Mouse (Mus musculus) gastrocnemius, postnatal 36 days (tissue): ENCODE data around the gene Tgfbi. TPM values are rescaled to one million over a fixed set of nuclear protein-coding genes. Genes with fewer than 3 reads are reported as not detected.

ENCODE experiments used
- DNase-seq, 2 experiments: peaks; one replicate each; pipeline ENCODE4 v3.0.0; 2022
- intact Hi-C: fragments of 180-260 bp; cut with DNase I; formaldehyde crosslinking; loops from one replicate; pipeline ENCODE4 v1.15.1; 2025
- total RNA-seq, 2 experiments: library from RNA; stranded (reverse); gene quantifications; 2 replicates each; pipeline ENCODE4 v1.2.3; 2021

The Tgfbi gene
- total RNA-seq, 2 experiments from 2014 or later: 14.1 to 17.1 TPM

DNA sequence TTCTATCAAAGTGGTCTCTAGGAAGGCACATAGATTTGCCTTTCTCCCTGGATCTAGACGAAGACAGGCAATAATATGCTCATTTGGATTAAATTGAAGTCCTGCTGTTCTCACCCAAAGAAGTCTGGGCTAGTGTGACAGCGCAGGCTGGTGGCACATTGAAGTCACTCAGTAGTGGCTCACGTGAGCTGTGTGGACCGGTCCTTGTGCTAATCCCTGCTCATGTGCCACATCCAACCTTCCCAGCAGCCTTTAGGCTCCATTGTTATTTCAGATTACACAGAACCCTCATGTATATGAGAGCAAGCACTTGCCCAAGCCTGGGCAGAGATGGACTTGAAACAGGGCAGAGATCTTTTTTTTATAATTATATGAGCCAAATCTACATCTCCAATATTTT is 12.0 kb upstream of the Tgfbi start:
- no peak for DNase-seq
- intact Hi-C loops: no loop called here

DNA sequence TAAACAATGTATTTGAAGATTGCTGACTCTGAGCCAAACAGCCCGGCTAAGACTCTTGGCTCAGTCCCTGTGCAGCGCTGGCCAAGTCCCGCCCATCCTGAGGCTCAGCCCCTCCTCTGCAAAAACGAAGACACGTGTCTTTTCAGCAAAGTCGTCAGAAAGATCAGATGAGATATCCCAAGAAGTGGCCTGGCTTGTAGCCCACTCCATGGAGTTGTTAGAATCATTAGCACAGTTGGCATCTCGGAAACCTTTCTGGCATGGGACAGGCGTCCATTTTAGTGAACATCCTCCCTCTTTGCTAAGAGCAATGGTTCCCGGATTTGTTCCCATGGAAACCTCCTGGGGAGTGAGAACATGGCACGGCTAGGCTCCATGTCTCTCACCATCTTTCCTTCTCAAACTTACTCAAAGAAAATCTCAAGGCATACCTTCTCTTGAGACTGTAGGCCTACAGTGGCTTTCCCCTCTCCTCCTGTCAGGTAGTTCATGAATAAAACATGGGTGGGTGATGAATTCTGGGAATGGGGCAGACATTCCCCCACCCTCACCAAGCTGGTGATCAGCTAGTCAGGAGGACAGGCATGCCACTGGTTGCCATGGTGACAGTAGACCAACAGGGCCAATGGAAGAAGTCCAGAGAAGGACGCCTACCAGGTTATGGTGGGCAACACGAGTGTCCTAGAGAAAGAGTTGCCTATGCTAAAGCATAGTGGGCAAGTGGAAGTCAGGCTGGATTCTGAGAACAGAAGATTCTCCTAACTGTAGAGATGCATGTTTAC is 11.3 kb upstream of the Tgfbi start:
- intact Hi-C loops: no loop called here
- DNase-seq: peak; percentile 28 to 45

DNA sequence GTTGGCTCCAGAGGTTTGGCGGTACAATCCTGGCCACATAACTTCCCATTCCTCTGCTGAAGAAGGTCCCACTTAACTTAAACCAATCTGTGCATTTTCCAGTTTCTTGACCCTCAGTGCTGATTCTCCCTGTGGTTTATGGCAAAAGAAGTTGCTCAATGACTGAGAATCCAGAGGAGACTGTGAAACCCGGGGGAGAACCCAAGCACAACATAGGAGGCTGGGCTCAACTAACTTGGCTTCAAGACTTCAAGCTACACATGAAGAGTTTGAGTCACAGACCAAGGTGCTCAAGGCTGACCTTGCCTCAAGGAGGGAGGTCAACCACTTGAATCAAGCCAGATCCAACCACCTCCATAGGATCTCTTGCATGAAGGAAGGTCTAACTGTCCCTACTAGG is 9.8 kb upstream of the Tgfbi start:
- intact Hi-C loops: no loop called here
- no peak for DNase-seq

DNA sequence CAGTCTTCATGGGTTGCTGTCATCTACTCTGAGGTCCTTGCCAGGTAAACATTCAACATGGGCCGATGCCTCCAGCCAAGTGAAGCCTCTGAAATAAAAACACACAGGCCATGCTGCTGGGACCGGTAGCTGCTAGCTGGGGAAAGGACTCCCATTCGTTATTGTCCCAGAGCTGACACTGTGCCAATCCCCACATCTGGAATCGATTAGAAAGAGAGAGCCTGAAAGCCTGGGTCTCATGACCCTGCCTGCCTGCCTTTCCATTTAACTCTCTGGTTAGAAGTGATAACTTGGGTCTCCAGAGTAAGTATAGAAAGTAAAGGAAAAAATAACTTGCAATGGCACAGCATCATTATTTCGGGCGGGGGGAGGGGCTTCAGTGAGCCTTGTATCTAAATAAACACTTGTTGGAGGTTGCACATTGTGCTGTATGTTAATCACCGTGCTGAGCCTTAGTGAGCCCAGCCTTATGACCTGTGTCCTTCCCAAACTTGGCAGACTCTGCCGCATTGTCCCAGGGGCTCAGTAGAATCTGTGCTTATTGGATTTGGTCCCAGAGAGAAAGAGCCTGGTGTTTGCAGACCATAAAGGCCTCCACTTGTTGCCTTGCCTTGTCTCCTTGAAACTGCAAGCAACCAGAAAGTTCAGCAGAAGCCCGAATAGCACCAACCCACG is 9.0 kb upstream of the Tgfbi start:
- intact Hi-C loops: no loop called here
- peak; percentile 56 to 89 for DNase-seq

DNA sequence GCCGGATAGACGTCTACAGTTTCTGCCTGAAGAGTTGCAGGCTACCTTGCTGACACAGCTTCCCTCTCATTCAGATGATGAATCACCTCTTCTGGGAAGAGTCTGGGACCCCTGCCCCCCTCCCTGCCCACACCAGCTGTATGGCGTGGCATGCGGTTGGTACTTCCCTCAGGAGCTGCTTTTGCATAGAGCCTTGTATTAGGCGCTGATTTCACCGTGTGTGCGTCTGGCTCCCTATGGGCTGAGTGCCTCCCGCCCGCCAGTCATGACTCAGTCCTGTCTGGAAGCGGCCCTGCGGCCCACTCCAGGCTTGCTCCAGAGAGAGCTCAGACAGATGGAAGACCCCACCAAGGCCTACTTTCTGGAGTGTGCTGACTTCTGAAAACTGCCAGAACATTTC is 8.1 kb upstream of the Tgfbi start:
- intact Hi-C loops: no loop called here
- peak; percentile 33 to 43 for DNase-seq

DNA sequence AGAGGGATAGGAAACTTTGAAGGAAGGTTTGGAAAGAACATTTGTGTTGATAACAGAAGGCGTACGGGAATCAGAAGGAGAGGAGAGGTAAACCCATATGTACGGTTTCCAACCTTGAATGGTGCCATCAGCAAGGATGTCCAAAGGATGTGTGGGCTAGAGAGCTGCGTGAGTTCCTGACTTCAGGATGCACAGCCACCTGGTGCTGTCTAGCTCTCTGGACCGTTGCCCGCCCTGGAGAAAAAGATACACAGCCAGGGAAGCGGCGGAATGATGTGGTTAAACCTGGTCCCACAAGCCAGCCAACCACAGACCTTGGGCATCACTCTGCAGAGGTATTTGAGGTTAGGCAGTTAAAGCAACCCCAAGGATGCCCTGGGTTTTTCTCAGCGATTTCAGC is 3.8 kb upstream of the Tgfbi start:
- DNase-seq: no peak
- intact Hi-C loops: no loop called here

DNA sequence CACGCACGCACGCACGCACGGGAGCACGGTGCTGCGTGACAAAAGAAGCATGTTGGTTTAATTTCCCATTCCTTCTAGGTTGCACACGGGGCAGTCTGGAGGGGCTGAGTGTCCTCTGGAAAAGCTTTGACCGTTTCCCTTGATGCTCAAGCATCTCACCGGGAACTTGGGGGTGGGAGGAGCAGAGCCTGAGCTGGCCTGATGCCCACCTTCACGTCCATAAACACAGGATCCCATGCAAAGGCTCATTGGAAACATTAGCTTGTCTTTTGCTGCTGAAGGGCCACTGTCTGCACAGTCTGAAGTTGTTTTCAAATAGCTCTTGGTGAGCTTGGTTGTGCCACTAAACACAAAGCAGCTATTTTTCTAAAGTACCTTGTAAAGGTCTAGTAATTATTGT is 2.6 kb upstream of the Tgfbi start:
- DNase-seq: no peak
- intact Hi-C loops: no loop called here

DNA sequence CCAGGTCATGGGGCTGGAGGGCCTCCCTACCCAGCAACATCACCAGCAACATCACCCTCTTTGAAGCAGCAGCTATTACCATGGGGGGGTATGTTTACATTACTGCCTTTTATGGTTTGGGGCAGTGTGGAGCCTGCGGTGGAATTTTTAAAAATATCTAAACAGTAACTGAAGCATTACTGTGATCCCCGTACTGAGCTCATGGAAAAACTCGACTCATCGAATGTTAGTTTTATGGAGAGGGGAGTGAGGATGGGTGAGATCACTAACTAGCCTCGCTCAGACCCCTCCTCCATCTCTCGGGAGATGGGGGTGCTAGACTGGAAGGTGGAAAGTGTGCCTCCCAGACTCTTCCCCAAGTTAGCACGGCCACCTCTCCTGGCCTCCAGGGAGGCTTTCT is 2.1 kb upstream of the Tgfbi start:
- no peak for DNase-seq
- intact Hi-C loops: no loop called here

DNA sequence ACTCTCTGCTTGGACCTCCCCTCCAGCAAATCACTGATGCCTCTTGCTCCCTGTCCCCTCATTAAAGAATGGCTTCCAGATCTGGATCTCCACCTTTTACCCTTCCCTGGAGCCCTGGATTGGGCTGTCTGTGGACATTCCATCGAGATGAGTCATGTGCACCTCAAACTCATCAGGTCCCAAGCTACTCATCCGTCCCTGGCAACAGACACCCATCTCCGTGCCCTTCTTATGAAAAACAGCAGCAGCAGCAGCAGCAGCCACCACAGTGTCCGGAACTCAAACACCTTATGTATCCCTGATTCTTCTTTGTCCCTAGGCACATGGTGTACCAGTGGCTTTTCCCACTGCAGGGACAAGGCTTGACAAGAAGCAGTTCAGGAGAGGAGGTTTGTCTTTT is 1.5 kb upstream of the Tgfbi start:
- no peak for DNase-seq
- intact Hi-C loops: no loop called here

DNA sequence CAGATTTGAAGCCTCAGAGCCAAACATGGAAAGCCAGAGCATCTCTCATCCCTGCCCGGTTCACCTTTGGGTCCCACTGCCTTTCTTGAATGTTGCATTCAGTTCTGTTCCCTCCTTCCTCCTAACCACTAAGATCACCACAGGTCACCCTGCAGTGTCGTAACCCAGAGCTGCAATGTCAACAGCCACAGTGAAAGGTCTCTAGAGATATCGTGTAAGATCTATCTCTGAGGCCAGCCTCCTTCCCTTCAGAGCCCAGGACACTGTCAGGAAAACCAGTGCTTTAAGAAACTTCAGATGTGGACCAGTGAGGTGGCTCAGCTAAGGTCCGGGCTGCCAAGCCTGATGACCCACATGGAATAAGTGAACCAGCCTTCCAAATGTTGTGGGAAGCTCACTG is 1.8 kb downstream of the Tgfbi start:
- intact Hi-C loops: no loop called here
- no peak for DNase-seq

DNA sequence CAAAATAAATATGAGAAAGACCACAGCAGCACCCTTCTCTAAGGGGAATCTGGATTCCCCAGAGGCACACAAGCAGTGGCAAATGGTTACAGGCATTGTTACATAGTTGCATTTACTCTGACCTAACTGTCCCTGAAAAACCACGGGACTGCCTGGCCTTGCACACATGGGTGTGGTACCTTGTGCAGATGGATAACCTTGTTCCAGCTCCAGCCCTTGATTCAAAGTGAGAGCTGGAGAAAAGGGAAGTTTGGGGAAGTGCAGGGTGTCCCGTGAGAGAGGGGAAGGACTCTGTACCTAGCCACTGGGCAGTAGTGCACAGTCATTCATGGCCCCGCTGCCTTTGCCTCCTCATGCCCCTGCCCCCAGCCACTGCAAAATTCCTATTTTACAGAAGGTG is 2.4 kb downstream of the Tgfbi start:
- intact Hi-C loops: no loop called here

DNA sequence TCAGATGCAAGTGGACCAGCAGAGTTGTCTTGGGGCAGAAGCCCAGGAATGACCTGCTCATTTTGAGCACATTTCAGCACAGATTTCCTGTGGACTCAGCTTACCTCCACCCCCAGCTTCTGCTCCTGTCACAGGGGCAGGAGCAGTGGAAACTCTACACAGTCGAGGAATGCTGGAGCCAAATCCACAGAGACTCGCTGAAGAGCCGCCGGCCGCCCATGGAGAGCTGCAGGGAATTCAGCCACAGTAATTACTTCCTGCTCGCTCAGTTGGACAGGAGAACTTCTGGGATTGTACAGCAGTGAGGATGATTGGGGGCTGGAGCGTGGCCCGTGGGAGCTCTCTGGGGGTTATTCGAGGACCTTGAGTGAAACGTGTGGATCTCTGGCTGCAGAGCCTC is 3.0 kb downstream of the Tgfbi start:
- DNase-seq: peak; percentile 35 to 38
- intact Hi-C loops: no loop called here

More for the DNA sequence above, 2.4 kb downstream of the Tgfbi start:
- no peak for DNase-seq

DNA sequence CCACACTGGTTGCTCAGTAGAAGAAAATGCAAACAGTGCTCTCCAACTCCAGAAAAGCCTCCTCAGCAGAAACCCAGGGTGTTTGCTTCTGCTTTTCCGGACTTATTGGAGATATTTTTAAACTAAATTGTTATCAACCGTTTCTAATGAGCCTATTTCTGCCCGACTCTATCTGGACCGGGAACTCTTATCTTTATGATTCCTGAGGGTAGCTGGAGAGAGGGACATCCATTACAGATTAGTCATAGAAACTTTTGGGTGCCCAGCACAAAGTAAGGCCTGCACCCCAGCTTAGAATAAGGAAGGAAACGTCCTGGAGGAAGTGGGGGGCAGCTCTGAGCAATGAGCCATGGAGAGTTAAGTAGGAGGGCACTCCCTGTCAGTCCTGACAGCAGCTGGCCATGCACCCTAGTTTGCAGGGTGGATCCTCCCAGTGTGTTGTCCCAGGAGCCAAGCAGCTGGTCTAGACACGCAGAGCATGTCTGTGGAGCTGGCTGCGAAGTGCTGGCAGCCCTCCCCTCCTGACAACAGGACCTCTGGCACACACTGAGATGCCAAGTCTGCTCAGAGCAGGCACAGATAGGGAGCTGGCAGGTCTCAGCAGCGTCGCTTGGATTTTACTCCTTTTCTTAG is 4.2 kb downstream of the Tgfbi start:
- DNase-seq: peak; percentile 55 to 68
- intact Hi-C loops: no loop called here

DNA sequence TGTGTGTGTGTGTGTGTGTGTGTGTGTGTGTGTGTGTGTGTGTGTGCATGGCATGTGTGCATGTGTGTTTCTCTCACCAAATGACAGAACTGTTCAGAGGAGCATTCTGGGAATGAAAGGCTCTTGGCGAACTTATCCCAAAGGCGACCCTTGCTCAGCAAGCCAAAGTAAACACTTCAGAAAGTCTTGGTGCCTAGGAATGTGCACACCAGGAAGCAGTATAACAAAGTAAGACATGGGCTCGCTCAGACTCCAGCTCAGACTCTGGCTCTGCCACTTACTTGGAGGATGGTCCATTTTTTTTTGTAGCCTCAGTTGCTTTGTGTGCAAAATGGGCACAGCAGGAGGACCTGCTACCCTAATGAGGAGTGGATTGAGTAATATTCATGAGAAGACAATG is 5.4 kb downstream of the Tgfbi start:
- intact Hi-C loops: no loop called here
- no peak for DNase-seq

DNA sequence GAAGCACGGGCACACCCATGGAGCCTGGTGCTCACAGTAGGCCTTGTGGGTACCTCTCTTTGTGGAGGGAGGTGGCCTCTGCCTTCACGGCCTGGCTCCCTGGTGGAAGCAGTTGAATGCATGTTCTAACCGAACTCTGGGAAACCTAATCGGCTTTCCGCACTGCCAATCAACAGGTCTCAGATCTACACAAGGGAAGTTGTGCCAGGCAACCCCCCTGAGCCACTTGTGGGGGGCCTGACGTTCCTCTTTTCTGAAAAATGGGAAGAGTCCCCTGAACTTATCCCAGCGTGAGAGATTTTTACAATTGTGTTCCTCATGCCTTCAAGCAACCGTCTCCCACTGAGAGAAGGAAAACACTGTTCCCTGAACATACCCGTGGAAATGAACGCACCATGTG is 5.9 kb downstream of the Tgfbi start:
- no peak for DNase-seq
- intact Hi-C loops: no loop called here

DNA sequence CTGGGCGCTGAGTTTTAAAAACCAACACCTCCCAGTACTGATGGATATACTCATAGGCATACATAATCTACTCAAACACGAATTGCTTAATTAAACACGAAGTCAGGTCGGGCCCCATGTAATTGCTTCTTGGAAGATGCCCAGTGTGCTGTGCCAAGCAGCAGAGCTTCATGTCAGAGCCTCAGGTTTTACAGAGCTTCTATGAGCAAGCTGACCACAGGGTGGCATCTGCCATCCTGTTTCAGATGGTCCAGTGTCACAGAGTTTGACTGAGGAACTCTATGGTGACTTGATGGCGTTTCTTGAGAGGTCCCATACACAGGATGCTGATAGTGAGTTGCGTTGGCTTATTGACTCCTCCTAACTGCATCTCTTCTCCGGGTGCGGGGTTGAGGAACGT is 6.5 kb downstream of the Tgfbi start:
- intact Hi-C loops: no loop called here
- no peak for DNase-seq

DNA sequence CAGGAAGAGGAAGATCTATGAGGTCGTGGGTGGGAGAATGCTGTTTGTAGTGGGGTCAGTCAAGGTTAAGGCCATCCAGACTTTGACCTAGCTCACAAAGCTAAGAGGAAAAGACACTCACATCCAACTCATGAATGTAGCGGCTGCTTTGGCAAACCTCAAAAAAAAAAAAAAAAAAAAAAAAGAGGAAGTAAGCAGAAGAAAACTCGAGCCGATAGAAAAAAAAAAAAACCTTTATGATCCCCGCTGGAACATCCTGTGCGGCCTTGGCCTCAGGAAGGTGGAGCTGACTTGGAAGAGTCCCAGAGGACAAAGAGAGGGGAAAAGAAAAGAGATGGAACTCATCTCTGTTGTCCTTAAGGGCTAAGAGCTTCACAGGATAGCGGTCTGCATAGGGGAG is 7.1 kb downstream of the Tgfbi start:
- DNase-seq: no peak
- intact Hi-C loops: no loop called here

DNA sequence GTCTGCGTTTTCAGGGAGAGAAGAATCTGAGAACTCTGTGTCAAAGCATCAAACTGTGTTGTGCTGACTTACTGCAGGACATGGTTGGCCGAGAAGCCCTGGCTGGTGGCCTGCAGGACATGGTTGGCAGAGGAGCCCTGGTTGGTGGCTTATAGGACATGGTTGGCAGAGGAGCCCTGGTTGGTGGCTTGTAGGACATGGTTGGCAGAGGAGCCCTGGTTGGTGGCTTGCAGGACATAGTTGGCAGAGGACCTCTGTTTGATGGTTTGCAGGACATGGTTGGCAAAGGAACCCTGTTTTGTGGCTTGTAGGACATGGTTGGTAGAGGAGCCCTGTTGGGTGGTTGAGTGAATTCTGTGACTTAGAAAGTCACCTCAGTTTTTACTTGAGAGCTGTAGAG is 7.9 kb downstream of the Tgfbi start:
- intact Hi-C loops: no loop called here
- DNase-seq: no peak

DNA sequence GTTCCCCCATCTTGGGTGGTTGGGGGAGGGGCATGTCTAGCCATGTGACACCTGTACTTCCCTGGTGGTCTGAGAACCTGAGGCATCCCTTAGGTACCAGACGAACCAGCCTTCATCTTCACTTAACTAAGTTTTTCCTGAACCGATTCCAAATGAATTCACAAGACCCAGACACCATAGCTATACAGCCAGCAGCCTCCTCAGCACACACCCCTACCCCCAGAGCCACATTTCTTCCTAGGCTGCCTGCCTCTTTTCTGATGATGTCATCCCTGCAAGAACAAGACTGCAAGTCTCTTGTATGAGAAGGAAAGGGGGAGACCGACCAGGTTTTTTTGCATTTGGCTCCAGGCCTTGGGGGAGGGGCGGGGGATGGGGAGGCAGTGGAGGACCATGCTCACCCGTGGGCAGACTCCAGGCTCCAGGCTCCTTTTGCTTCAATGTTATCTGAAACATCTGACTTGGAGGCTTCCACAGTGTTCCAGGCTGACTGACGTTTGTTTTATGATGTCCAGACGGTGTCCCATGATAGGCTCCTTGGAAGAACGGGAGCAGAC is 13.0 kb downstream of the Tgfbi start:
- no peak for DNase-seq
- intact Hi-C loops: no loop called here

DNA sequence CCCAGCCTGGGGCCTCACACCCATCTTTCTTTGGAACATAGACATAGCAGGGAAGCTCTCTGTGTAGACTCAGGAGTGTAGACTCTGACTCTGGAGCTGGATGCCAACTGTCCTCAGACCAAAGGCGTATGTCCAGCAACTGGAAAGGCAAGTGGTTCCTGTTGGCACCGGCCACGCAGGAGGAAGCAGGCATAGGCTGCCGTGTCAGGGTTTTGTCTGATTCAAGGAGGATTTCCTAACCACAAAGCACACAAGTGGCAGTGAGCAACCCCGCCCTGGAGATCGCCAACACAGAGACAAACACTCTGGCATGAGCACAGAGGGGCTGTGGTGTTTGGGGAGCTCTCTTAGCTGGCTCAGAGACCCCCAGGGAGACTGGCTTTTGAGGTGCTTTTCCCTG is 17.2 kb downstream of the Tgfbi start:
- DNase-seq: no peak
- intact Hi-C loops: no loop called here

DNA sequence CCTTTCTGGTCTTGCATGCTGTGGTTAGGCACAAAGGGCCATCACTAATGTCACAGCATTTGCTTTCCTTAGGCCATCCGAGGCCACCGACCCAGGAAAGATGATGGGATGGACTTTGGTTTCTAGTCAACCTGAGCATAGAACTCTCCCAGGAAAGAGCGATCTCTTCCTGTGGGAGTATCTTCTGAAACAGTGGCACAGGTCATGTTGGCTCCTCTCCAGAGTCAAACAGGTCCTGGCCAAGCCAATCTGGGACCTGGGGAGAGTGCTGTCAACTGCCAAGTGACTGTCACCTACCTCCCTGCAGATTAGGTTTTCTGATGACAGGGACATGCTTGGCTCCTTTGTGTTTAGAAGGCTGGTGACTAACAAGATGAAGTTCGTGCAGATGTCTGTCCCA is 20.8 kb downstream of the Tgfbi start:
- intact Hi-C loops: no loop called here
- DNase-seq: no peak

DNA sequence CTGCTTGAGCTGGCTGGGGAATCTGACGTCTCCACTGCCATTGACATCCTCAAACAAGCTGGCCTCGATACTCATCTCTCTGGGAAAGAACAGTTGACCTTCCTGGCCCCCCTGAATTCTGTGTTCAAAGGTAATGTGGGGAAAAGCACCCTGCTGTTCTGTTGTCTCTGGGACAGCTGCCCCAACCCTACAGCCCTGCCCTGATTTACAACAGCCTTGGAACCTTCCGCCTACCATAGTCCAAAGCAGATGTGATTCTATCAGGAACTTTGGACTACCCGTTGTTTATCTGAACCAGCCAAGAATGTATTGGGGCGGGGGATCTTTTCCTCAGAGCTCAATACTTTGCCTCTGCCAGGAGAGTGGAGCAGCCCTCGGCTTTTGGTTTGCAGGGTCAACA is 21.2 kb downstream of the Tgfbi start:
- DNase-seq: no peak
- intact Hi-C loops: no loop called here
